Mouse (Mus musculus) 3134 (cell line): Measurements from ENCODE around the gene Agfg2.
"Not testable (repeated sequence)": the region's sequence is repeated elsewhere in the genome, so short reads cannot be mapped to it uniquely, and the experiment has no call there.

ENCODE experiments used
- DNase-seq: peaks from one replicate; pipeline ENCODE4 v3.0.0-alpha.2; 2011; ENCODE audit warnings: low spot score; ENCODE audit not compliant: insufficient read length; ENCODE audit errors: extremely low read depth

The Agfg2 gene

GRCm38 (mm10) chr5:137684294-137685123 lies at the start of gene Agfg2:
TSS of gene Agfg2 (minus strand) at chr5:137684726.
- peak; percentile 97 for DNase-seq

DNA sequence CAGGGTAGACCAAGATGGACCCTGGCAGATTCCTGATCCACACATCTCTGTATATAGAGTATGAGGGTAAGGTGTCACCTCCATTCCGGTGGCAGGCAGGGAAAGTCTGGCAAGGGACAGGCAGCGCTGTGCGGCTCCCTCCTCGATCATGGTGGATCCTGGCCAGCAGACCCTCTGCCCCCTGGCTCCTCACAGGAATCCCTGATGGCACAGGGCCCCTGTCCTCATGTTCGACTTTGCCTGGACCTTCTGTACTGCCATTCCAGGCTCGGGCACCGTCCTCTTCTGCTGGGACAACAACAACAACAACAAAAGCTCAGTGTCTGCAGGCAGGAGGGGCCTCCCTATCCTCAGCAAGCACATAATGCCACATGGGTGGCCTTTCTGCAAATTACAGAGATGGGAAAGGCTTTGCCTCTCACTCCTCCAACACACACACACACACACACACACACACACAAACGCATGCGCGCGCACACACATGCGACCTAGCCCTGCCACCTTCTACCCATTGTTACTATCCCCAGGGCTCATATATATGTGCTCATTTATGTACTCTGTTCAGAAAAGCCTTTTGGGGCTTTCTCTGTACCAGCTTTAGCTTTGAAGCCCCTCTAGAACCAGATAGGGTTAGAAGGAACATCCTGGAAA lies 49.2 kb upstream of the Agfg2 start:
- DNase-seq: no peak

- no peak for DNase-seq
These were observed 42.2 kb upstream of the Agfg2 start for GRCm38 (mm10) chr5:137726767-137727166.

DNA sequence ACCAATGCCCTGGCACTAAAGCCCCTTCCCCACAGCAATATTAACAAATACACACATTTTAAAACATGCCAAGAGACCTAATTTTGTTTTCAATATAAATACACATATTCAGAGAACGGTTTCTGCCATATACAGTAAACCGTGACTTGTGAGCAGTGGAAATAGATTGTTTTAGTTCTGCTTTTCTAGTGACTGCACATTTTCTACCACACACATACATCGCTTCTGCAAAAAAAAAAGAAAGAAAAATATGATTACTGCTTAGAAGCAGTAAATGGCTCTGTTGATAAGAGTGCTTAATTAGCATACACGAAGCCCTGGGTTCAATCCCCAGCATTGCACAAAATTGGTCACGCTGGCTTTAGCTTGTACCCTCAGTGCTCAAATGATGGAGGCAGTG lies 39.3 kb upstream of the Agfg2 start:
- no peak for DNase-seq

- not testable (repeated sequence) for DNase-seq
These were observed 36.1 kb upstream of the Agfg2 start for GRCm38 (mm10) chr5:137720558-137721164.

GRCm38 (mm10) chr5:137719088-137719487 lies 34.6 kb upstream of the Agfg2 start:
- DNase-seq: no peak

DNA sequence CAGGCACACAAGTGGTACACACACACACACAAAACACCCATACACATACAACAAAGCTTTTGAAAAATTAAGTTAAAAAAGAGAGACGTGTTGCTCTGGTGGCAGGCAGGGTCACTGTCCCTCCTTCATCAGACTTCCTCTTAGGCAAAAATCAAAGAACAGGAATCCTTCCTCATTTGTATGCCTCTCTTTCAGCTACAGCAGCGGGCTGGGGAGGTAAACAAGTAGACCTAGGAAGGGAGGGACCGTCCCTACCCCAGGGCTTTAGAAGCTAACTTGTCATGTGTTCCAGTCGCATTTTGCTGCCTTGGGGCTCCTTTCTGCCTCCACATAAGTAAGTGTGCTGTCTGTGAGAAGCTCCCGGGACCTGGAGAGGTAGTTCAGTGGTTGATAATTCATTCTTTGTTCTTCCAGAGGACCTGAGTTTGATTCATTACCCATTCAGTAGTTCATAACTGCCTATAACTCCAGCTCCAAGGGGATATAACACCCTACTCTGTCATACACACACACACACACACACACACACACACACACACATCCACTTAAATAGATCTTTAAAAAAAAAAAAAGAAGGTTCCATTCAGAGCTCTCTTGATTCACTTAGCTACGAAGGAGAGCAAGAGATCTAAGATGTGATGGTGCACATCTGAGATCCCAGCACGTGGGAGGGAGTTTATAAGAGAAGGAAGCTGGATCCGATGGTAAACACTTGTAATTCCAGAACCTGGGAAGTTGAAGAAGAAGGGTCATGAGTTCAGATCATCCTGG lies 33.7 kb upstream of the Agfg2 start:
- no peak for DNase-seq

DNA sequence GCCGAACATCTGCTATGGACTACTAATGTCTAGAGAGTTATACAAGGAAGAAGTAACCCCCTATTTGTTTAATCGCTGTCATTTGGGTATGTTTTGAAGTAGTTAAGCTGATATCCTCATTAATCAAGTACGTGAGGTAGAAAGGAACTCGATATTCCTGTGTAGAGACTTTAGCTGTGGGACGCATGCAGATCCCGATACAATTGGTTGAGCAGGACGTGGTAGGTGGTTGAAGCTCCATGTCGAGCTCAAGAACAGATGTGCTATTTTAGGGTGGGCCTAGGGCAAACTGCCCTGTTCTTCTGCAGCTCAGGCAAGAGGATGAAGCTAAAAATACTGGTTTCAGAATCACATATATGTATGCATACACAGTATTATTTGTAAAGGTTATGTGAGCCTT lies 31.2 kb upstream of the Agfg2 start:
- DNase-seq: no peak

DNA sequence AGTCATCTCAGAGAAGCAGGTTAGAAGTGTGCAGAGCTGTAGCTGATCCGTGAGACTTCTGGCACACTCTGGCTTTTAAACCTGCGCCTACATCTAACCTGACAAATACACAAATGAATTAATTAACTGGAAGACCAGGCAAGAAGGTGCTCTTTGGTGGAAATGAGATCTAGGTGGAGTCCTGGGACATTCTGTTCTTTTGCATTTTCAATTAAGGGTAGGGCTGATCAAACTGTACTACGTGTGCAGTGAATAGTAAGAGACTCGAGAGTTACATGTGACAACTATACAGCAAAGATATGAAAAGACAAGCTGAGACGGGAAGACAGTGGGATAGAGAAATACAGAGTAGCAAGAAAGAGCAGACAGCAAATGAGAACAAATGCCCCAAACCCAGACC lies 28.9 kb upstream of the Agfg2 start:
- DNase-seq: no peak

DNA sequence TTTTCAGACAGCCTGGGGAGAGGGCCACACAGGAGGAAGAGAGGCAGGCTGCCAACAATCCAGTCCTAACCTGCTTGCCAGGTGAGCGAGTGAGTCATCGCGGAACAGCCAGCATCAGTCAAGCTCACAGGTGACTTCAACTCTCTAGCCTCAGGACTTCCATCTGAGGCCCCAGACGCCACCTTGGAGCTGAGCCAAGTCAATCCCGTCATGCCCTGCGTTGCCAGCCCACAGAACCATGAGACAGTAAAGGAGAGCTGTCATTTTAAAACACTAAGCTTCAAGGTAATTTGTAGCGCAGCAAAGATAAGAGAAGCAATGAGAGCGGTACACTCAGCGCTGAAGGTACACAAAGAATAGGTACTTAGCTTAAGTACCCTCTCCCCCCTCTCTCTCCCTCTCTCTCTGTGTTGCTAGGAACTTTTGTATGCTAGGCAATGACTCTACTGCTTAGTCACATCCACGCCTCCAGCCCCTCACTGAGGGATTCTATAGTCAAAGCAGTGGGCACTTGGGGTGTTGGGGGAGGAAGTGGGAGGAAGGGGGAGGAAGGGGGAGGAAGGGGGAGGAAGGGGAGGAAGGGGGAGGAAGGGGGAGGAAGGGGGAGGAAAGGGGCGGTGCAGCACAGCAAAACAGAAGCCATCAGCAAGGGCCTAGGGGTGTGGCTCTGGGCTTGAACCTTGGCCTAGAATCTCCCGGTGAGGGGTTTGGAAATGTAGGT lies 22.5 kb upstream of the Agfg2 start:
- no peak for DNase-seq

GRCm38 (mm10) chr5:137705242-137705641 lies 20.7 kb upstream of the Agfg2 start:
- DNase-seq: no peak

DNA sequence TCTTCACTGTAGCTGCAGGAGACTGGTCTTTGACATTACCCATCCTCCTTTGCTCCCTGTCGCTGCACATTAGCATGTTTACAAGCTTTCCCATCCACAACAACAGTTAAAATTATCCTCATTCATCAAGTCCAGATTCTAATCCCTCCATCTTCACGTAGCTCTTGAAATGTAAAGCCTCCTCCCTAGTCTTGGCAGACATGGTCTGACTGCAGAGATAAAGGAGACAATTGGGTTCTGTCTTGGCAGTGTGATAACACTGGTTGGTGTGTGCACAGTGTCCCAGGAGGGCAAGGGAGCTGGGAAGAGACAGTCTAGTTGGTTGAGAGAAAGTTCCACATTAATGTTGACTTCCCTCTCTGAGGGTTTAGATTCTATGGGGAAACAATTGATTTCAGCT lies 15.3 kb upstream of the Agfg2 start:
- no peak for DNase-seq

GRCm38 (mm10) chr5:137699080-137699479 lies 14.6 kb upstream of the Agfg2 start:
- DNase-seq: peak; percentile 12

- no peak for DNase-seq
These were observed 11.4 kb upstream of the Agfg2 start for GRCm38 (mm10) chr5:137695930-137696329.

GRCm38 (mm10) chr5:137694796-137695195 lies 10.3 kb upstream of the Agfg2 start:
- DNase-seq: no peak

DNA sequence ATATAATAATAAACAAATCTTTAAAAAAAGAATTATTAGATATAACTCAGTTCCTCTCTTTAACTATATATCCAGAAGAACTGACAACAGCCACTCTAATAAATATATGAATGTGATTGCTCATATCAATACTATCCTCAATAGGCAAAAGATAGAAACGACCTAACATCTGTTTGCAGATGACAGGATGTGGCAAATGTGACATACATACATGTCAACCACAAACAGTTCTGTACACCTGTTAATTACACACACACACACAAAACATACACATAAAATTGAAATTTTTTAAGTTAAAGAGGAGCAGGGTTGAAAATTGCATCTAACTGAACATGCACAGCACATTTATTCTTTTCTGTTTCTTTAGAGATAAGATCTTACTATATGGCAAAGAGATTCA lies 7.4 kb upstream of the Agfg2 start:
- DNase-seq: no peak

- DNase-seq: no peak
These were observed 6.0 kb upstream of the Agfg2 start for GRCm38 (mm10) chr5:137690531-137690930.

DNA sequence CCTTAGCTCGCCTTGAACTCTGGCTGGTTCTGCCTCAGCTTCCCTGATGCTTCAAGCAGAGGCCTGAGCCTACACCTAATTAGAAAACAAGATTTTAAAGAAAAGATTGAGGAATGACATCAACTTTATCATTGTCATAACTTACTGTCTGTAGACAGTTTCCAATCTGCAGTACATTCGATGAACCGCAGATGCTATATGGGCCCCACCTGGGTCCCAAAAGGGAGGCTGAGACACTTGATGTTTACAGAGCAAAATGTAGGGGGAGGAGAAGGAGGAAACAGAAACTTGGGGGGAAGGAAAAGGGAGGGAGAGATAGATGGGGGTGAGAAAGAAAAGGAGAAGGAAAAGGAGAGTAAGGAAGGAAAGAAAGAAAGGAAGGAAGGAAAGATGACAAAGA lies 5.4 kb upstream of the Agfg2 start:
- DNase-seq: no peak

GRCm38 (mm10) chr5:137686127-137686790 lies 1.7 kb upstream of the Agfg2 start:
- DNase-seq: no peak

- DNase-seq: no peak
These were observed 1.1 kb upstream of the Agfg2 start for GRCm38 (mm10) chr5:137685653-137686052.
